Comparison of ENCODE assay signal across 32 mouse cellular contexts in the genomic region with DNA sequence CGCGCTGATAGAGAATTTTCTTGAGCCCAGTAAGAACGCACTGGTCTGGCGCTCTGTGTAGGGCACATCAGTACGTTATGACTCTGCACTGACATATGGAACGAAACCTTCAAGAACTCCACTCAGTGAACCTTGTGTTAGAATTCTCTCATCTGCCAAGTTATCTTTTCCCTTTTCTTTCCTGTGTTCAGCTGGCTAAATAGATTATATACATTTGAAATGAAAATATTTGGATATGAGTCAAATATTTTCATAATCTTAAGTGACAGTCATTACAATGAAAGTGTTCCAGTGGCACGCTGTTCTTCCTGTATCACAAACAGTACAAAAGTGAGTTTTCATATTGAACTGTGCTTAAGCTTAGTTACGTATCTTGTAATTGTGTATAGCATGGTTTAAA. TPM values are rescaled to one million over a fixed set of nuclear protein-coding genes. Genes with fewer than 3 reads are reported as not detected.
"Had no signal": no experiment of that assay in that cellular context is flagged by ENCODE, and none has a peak within 500 bp of the region (broad histone marks: within the 10 kb centered on the region; RNA-seq: fewer than 3 reads in every experiment).

No protein-coding gene starts in this region.

- H3K27me3 ChIP-seq: heart, embryonic 12.5 days; heart, embryonic 13.5 days; heart, embryonic 15.5 days; hindbrain, embryonic 12.5 days; hindbrain, embryonic 13.5 days; hindbrain, embryonic 15.5 days; intestine, embryonic 15.5 days; kidney, embryonic 15.5 days had no signal

- H3K4me3 ChIP-seq: heart, embryonic 10.5 days; heart, embryonic 12.5 days; heart, embryonic 13.5 days; heart, embryonic 15.5 days; hindbrain, embryonic 10.5 days; hindbrain, embryonic 12.5 days; hindbrain, embryonic 13.5 days; hindbrain, embryonic 15.5 days; intestine, embryonic 15.5 days; kidney, embryonic 15.5 days; layer of hippocampus, adult 2 months; left cerebral cortex, adult 2 months had no signal

- H3K4me1 ChIP-seq: heart, embryonic 10.5 days; heart, embryonic 15.5 days; hindbrain, embryonic 10.5 days; hindbrain, embryonic 12.5 days; hindbrain, embryonic 13.5 days; hindbrain, embryonic 15.5 days; intestine, embryonic 15.5 days; kidney, embryonic 15.5 days had no signal

- H3K27ac ChIP-seq: heart, embryonic 10.5 days; heart, embryonic 13.5 days; heart, embryonic 15.5 days; hindbrain, embryonic 10.5 days; hindbrain, embryonic 12.5 days; hindbrain, embryonic 13.5 days; hindbrain, embryonic 14.5 days; hindbrain, embryonic 15.5 days; hindbrain, postnatal 0 days; intestine, embryonic 15.5 days; kidney, embryonic 15.5 days; kidney, postnatal 0 days; layer of hippocampus, adult 2 months; left cerebral cortex, adult 2 months had no signal

- DNase-seq: heart, postnatal 10 days; heart, postnatal 14 days; heart, postnatal 36 days; heart, postnatal 4 days; kidney, adult 11 months; kidney, adult 18-20 months; kidney, adult 2 months; kidney, adult 8-10 months; kidney, adult 9 months; kidney, postnatal 10 days; kidney, postnatal 14 days; kidney, postnatal 25 days; kidney, postnatal 36 days; kidney, postnatal 4 days; layer of hippocampus, adult 9-11 months; layer of hippocampus, postnatal 36 days had no signal

- H3K9me3 ChIP-seq: heart, embryonic 10.5 days; heart, embryonic 12.5 days; heart, embryonic 13.5 days; heart, embryonic 15.5 days; hindbrain, embryonic 10.5 days; hindbrain, embryonic 12.5 days; hindbrain, embryonic 13.5 days; hindbrain, embryonic 15.5 days; intestine, embryonic 15.5 days; kidney, embryonic 15.5 days had no signal

- H3K36me3 ChIP-seq: heart, embryonic 10.5 days; heart, embryonic 12.5 days; heart, embryonic 15.5 days; intestine, embryonic 15.5 days had no signal

- H3K9ac ChIP-seq: heart, embryonic 12.5 days; heart, embryonic 13.5 days; heart, embryonic 15.5 days; hindbrain, embryonic 12.5 days; hindbrain, embryonic 13.5 days; hindbrain, embryonic 14.5 days; hindbrain, embryonic 15.5 days; intestine, embryonic 15.5 days; kidney, embryonic 15.5 days had no signal

RNA-seq across cellular contexts. Expression of gene P4ha3, which starts 13.0 kb away (rescaled TPM):
- total RNA-seq: hematopoietic stem cell, adult 5-6 weeks had no signal
